Mouse (Mus musculus): ENCODE measurements around the gene Herpud1. TPM values are rescaled to one million over a fixed set of nuclear protein-coding genes. Genes with fewer than 3 reads are reported as not detected.

Gene Herpud1
- total and polyA plus RNA-seq, 2 experiments from 2014 or later: 131 to 177 TPM

- ATAC-seq (ENCODE audit: insufficient read depth, low read depth): no peak
- Histone ChIP-seq H3K4me1 (ENCODE audit: control insufficient read depth, insufficient read depth) (no peaks in the 10 kb centered on the region), H3K9ac (replicated peaks; ENCODE audit: low read depth, low read length) (no peak overlapping the region), H3K27ac (ENCODE audit: low read depth) (no peak overlapping the region), H3K36me3 (replicated peaks; ENCODE audit: control insufficient read depth, insufficient read depth, low read length) (no peaks in the 10 kb centered on the region), H3K4me2 (ENCODE audit: low read depth, low read length) (no peak overlapping the region), H3K9me3 (replicated peaks; ENCODE audit: control insufficient read depth, low read length) (no peaks in the 10 kb centered on the region), H3K4me3 (ENCODE audit: low read depth, low read length) (no peak overlapping the region), H3K27me3 (ENCODE audit: control insufficient read depth, insufficient read depth, low read length) (no peaks in the 10 kb centered on the region)
- no peak for TF ChIP-seq EP300 (IDR thresholded peaks at IDR 0.05; ENCODE audit: low read depth)
- TF ChIP-seq CTCF (IDR thresholded peaks at IDR 0.05; ENCODE audit: low read depth): no peak
- DNase-seq (ENCODE audit: low spot score): no peak
Measured at GRCm38 (mm10) chr8:94439691-94440090, 53.5 kb downstream of the Herpud1 start.

- no peaks in the 10 kb centered on the region for H3K4me1 ChIP-seq (ENCODE audit: control insufficient read depth, insufficient read depth)
- no peak overlapping the region for H3K4me3 ChIP-seq (ENCODE audit: low read depth, low read length)
- ATAC-seq (ENCODE audit: insufficient read depth, low read depth) (no peak), DNase-seq (ENCODE audit: low spot score) (no peak)
- no peak overlapping the region for H3K27ac ChIP-seq (ENCODE audit: low read depth)
- no peaks in the 10 kb centered on the region for H3K27me3 ChIP-seq (ENCODE audit: control insufficient read depth, insufficient read depth, low read length)
- WGBS: 82% methylated on average over 1 of the region's 1 CpGs
- no peak for TF ChIP-seq EP300 (IDR thresholded peaks at IDR 0.05; ENCODE audit: low read depth)
- no peak for TF ChIP-seq CTCF (IDR thresholded peaks at IDR 0.05; ENCODE audit: low read depth)
- no peak overlapping the region for H3K4me2 ChIP-seq (ENCODE audit: low read depth, low read length)
- no peaks in the 10 kb centered on the region for H3K9me3 ChIP-seq (replicated peaks; ENCODE audit: control insufficient read depth, low read length)
- H3K36me3 ChIP-seq (replicated peaks; ENCODE audit: control insufficient read depth, insufficient read depth, low read length): no peaks in the 10 kb centered on the region
- no peak overlapping the region for H3K9ac ChIP-seq (replicated peaks; ENCODE audit: low read depth, low read length)
Measured at GRCm38 (mm10) chr8:94440389-94440788, 54.2 kb downstream of the Herpud1 start.

- Histone ChIP-seq H3K36me3 (replicated peaks; ENCODE audit: control insufficient read depth, insufficient read depth, low read length) (no peaks in the 10 kb centered on the region), H3K9me3 (replicated peaks; ENCODE audit: control insufficient read depth, low read length) (no peaks in the 10 kb centered on the region), H3K4me2 (ENCODE audit: low read depth, low read length) (no peak overlapping the region), H3K9ac (replicated peaks; ENCODE audit: low read depth, low read length) (no peak overlapping the region), H3K4me3 (ENCODE audit: low read depth, low read length) (no peak overlapping the region), H3K27ac (ENCODE audit: low read depth) (no peak overlapping the region), H3K4me1 (ENCODE audit: control insufficient read depth, insufficient read depth) (no peaks in the 10 kb centered on the region), H3K27me3 (ENCODE audit: control insufficient read depth, insufficient read depth, low read length) (no peaks in the 10 kb centered on the region)
- 90% methylated on average over 1 of the region's 1 CpGs for WGBS
- TF ChIP-seq CTCF (IDR thresholded peaks at IDR 0.05; ENCODE audit: low read depth) (no peak), EP300 (IDR thresholded peaks at IDR 0.05; ENCODE audit: low read depth) (no peak)
- DNase-seq (ENCODE audit: low spot score) (no peak), ATAC-seq (ENCODE audit: insufficient read depth, low read depth) (no peak)
Measured at GRCm38 (mm10) chr8:94441686-94442085, 55.4 kb downstream of the Herpud1 start.

GRCm38 (mm10) chr8:94443153-94443552 lies 56.9 kb downstream of the Herpud1 start:
- Histone ChIP-seq H3K36me3 (replicated peaks; ENCODE audit: control insufficient read depth, insufficient read depth, low read length) (no peaks in the 10 kb centered on the region), H3K4me3 (ENCODE audit: low read depth, low read length) (no peak overlapping the region), H3K4me2 (ENCODE audit: low read depth, low read length) (no peak overlapping the region), H3K9me3 (replicated peaks; ENCODE audit: control insufficient read depth, low read length) (no peaks in the 10 kb centered on the region), H3K27ac (ENCODE audit: low read depth) (no peak overlapping the region), H3K27me3 (ENCODE audit: control insufficient read depth, insufficient read depth, low read length) (no peaks in the 10 kb centered on the region), H3K4me1 (ENCODE audit: control insufficient read depth, insufficient read depth) (no peaks in the 10 kb centered on the region), H3K9ac (replicated peaks; ENCODE audit: low read depth, low read length) (no peak overlapping the region)
- ATAC-seq (ENCODE audit: insufficient read depth, low read depth): no peak
- WGBS: 74% methylated on average over 3 of the region's 3 CpGs
- no peak for DNase-seq (ENCODE audit: low spot score)
- TF ChIP-seq CTCF (IDR thresholded peaks at IDR 0.05; ENCODE audit: low read depth) (no peak), EP300 (IDR thresholded peaks at IDR 0.05; ENCODE audit: low read depth) (no peak)

GRCm38 (mm10) chr8:94444480-94444879 lies 58.2 kb downstream of the Herpud1 start:
- WGBS: 59% methylated on average over 2 of the region's 2 CpGs
- H3K4me3 ChIP-seq (ENCODE audit: low read depth, low read length): no peak overlapping the region
- DNase-seq (ENCODE audit: low spot score) (no peak), ATAC-seq (ENCODE audit: insufficient read depth, low read depth) (no peak)
- no peaks in the 10 kb centered on the region for H3K27me3 ChIP-seq (ENCODE audit: control insufficient read depth, insufficient read depth, low read length)
- no peak overlapping the region for H3K9ac ChIP-seq (replicated peaks; ENCODE audit: low read depth, low read length)
- no peaks in the 10 kb centered on the region for H3K9me3 ChIP-seq (replicated peaks; ENCODE audit: control insufficient read depth, low read length)
- TF ChIP-seq CTCF (IDR thresholded peaks at IDR 0.05; ENCODE audit: low read depth) (no peak), EP300 (IDR thresholded peaks at IDR 0.05; ENCODE audit: low read depth) (no peak)
- H3K4me1 ChIP-seq (ENCODE audit: control insufficient read depth, insufficient read depth): no peaks in the 10 kb centered on the region
- no peak overlapping the region for H3K4me2 ChIP-seq (ENCODE audit: low read depth, low read length)
- H3K27ac ChIP-seq (ENCODE audit: low read depth): no peak overlapping the region
- no peaks in the 10 kb centered on the region for H3K36me3 ChIP-seq (replicated peaks; ENCODE audit: control insufficient read depth, insufficient read depth, low read length)

Other genes starting within 250 kb of the Herpud1 start
- gene Mt4, start 249.2 kb upstream of the Herpud1 start, total RNA-seq (2014; rRNA removed; ENCODE audit: low replicate concordance): not detected in 2 replicates
- not detected in 2 replicates for gene Mt4, start 249.2 kb upstream of the Herpud1 start, polyA plus RNA-seq (2015; fragmentation: Nextera tagmentation; extraction: Ambion mirVana)
- gene Mt3, start 233.8 kb upstream of the Herpud1 start, total RNA-seq (2014; rRNA removed; ENCODE audit: low replicate concordance): 145 and 217 TPM in 2 replicates
- gene Mt3, start 233.8 kb upstream of the Herpud1 start, polyA plus RNA-seq (2015; fragmentation: Nextera tagmentation; extraction: Ambion mirVana): 67.4 and 72.3 TPM in 2 replicates
- 87.5 and 117 TPM in 2 replicates for gene Mt2, start 213.8 kb upstream of the Herpud1 start, total RNA-seq (2014; rRNA removed; ENCODE audit: low replicate concordance)
- 65.7 and 83.0 TPM in 2 replicates for gene Mt2, start 213.8 kb upstream of the Herpud1 start, polyA plus RNA-seq (2015; fragmentation: Nextera tagmentation; extraction: Ambion mirVana)
- gene Mt1, start 207.4 kb upstream of the Herpud1 start, total RNA-seq (2014; rRNA removed; ENCODE audit: low replicate concordance): 1,123 and 1,581 TPM in 2 replicates
- gene Mt1, start 207.4 kb upstream of the Herpud1 start, polyA plus RNA-seq (2015; fragmentation: Nextera tagmentation; extraction: Ambion mirVana): 783 and 795 TPM in 2 replicates
- 21.9 and 71.8 TPM in 2 replicates for gene Nup93, start 171.9 kb upstream of the Herpud1 start, total RNA-seq (2014; rRNA removed; ENCODE audit: low replicate concordance)
- 29.8 and 31.4 TPM in 2 replicates for gene Nup93, start 171.9 kb upstream of the Herpud1 start, polyA plus RNA-seq (2015; fragmentation: Nextera tagmentation; extraction: Ambion mirVana)
- gene Slc12a3, start 57.2 kb upstream of the Herpud1 start, total RNA-seq (2014; rRNA removed; ENCODE audit: low replicate concordance): 0.58 TPM in 1 of 2 replicates, not detected in the other
- 0.07 and 0.14 TPM in 2 replicates for gene Slc12a3, start 57.2 kb upstream of the Herpud1 start, polyA plus RNA-seq (2015; fragmentation: Nextera tagmentation; extraction: Ambion mirVana)
- gene Nlrc5, start 47.9 kb downstream of the Herpud1 start, total RNA-seq (2014; rRNA removed; ENCODE audit: low replicate concordance): 3.1 and 3.5 TPM in 2 replicates
- gene Nlrc5, start 47.9 kb downstream of the Herpud1 start, polyA plus RNA-seq (2015; fragmentation: Nextera tagmentation; extraction: Ambion mirVana): 0.11 and 0.51 TPM in 2 replicates
- gene Cpne2, start 146.6 kb downstream of the Herpud1 start, total RNA-seq (2014; rRNA removed; ENCODE audit: low replicate concordance): 11.7 and 12.7 TPM in 2 replicates
- 3.7 and 4.5 TPM in 2 replicates for gene Cpne2, start 146.6 kb downstream of the Herpud1 start, polyA plus RNA-seq (2015; fragmentation: Nextera tagmentation; extraction: Ambion mirVana)
- 13.6 and 22.7 TPM in 2 replicates for gene Rspry1, start 215.5 kb downstream of the Herpud1 start, total RNA-seq (2014; rRNA removed; ENCODE audit: low replicate concordance)
- gene Rspry1, start 215.5 kb downstream of the Herpud1 start, polyA plus RNA-seq (2015; fragmentation: Nextera tagmentation; extraction: Ambion mirVana): 15.8 and 16.9 TPM in 2 replicates
- 13.9 and 17.4 TPM in 2 replicates for gene Fam192a, start 215.6 kb downstream of the Herpud1 start, total RNA-seq (2014; rRNA removed; ENCODE audit: low replicate concordance)
- 30.4 and 37.9 TPM in 2 replicates for gene Fam192a, start 215.6 kb downstream of the Herpud1 start, polyA plus RNA-seq (2015; fragmentation: Nextera tagmentation; extraction: Ambion mirVana)

Data from heart, postnatal 0 days (tissue).